ENCODE assay signal across 25 mouse cellular contexts in the genomic region with DNA sequence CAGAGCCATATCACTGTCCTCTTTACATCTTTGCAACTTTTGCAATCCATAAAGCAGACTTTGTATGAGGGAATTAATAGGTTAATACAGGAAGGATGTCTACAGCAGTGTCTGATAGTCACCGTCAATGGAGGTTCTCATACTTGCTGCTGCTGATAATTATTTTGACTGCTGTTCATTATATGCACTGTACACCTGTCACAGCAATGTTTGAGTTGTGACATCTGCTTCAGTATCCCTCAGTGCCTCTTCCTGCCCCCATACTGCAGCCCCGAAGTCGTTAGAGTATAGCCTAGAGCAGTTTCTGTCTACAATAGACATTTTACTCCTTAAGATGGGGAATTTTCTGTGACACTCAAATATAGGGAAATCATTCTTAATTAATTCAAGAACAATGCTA.
DNase-seq lines count a peak whose midpoint lies in the region; ATAC-seq and TF ChIP-seq lines count a peak whose summit lies in the region.
"Had no signal": no experiment of that assay in that cellular context is flagged by ENCODE, and none has a peak within 500 bp of the region (broad histone marks: within the 10 kb centered on the region; RNA-seq: fewer than 3 reads in every experiment).

No protein-coding gene starts in this region.

- 62% methylated on average over 3 of the region's 3 CpGs for WGBS in midbrain, embryonic 14.5 days
- WGBS in midbrain, embryonic 11.5 days, result 90% methylated on average over 3 of the region's 3 CpGs
- WGBS in midbrain, embryonic 16.5 days, result 65% methylated on average over 3 of the region's 3 CpGs
- 56% methylated on average over 3 of the region's 3 CpGs for WGBS in midbrain, postnatal 0 days

- TF ChIP-seq CTCF in midbrain, postnatal 0 days (IDR thresholded peaks at IDR 0.05), result no peak
- no peak for TF ChIP-seq CTCF in brain, embryonic 14.5 days (IDR thresholded peaks at IDR 0.05; ENCODE audit: borderline replicate concordance, extremely low read depth, insufficient read depth, insufficient read length)

- H3K9ac ChIP-seq in midbrain, embryonic 14.5 days (replicated peaks; ENCODE audit: low read length), result no peak overlapping the region
- H3K9ac ChIP-seq in midbrain, embryonic 11.5 days (ENCODE audit: low read length), result no peak overlapping the region
- H3K9ac ChIP-seq in midbrain, embryonic 16.5 days (ENCODE audit: low read depth, low read length), result no peak overlapping the region
- H3K9ac ChIP-seq in midbrain, postnatal 0 days (replicated peaks; ENCODE audit: low read length, poor library complexity, severe bottlenecking), result no peak overlapping the region
- H3K9ac ChIP-seq: embryonic facial prominence, embryonic 13.5 days; embryonic facial prominence, embryonic 15.5 days; forebrain, embryonic 12.5 days had no signal

- H3K4me2 ChIP-seq in midbrain, embryonic 14.5 days (ENCODE audit: low read length), result no peak overlapping the region
- no peak overlapping the region for H3K4me2 ChIP-seq in midbrain, embryonic 11.5 days
- H3K4me2 ChIP-seq in midbrain, embryonic 16.5 days (ENCODE audit: low read length), result no peak overlapping the region
- H3K4me2 ChIP-seq in midbrain, postnatal 0 days (ENCODE audit: low read depth, low read length, poor library complexity, severe bottlenecking), result no peak overlapping the region
- H3K4me2 ChIP-seq: embryonic facial prominence, embryonic 13.5 days; embryonic facial prominence, embryonic 15.5 days; forebrain, embryonic 12.5 days had no signal

- no peaks in the 10 kb centered on the region for H3K9me3 ChIP-seq in midbrain, embryonic 14.5 days (ENCODE audit: control insufficient read depth, low read length)
- H3K9me3 ChIP-seq in midbrain, embryonic 11.5 days (ENCODE audit: control insufficient read depth, low read length), result no peaks in the 10 kb centered on the region
- no peaks in the 10 kb centered on the region for H3K9me3 ChIP-seq in midbrain, embryonic 16.5 days (replicated peaks; ENCODE audit: control insufficient read depth, low read length, poor library complexity, severe bottlenecking)
- no peaks in the 10 kb centered on the region for H3K9me3 ChIP-seq in midbrain, postnatal 0 days (ENCODE audit: low read length)
- H3K9me3 ChIP-seq: embryonic facial prominence, embryonic 13.5 days; embryonic facial prominence, embryonic 15.5 days; forebrain, embryonic 10.5 days; forebrain, embryonic 12.5 days had no signal

- DNase-seq in midbrain, embryonic 14.5 days, result peak; percentile 31
- no peak for DNase-seq in midbrain, embryonic 11.5 days (ENCODE audit: low spot score, missing footprints)
- no peak for DNase-seq in midbrain, postnatal 0 days (ENCODE audit: low spot score)
- peak; percentile 42 for DNase-seq in brain, embryonic 14.5 days (ENCODE audit: low read depth)
- DNase-seq: adrenal gland, adult 8-10 months; adrenal gland, postnatal 14 days; adrenal gland, postnatal 36 days; B cell, adult 2 months; cerebellum, adult 11 months; cerebellum, adult 18-20 months; cerebellum, adult 8-10 months; cerebellum, adult 9-11 months; cerebellum, postnatal 36 days; embryo, embryonic 11 days had no signal

- no peak for ATAC-seq in midbrain, embryonic 14.5 days (ENCODE audit: low FRiP score, low TSS enrichment)
- no peak for ATAC-seq in midbrain, embryonic 11.5 days (ENCODE audit: low FRiP score)
- ATAC-seq in midbrain, embryonic 16.5 days, result peak; percentile 83
- no peak; the same call in 1 of the 2 replicates for ATAC-seq in midbrain, postnatal 0 days (ENCODE audit: low FRiP score)
- ATAC-seq: activated CD4-positive, CD25-positive, alpha-beta regulatory T cell, adult 4 months; CD4-positive, CD25-positive, alpha-beta regulatory T cell, adult 4 months; forebrain, embryonic 14.5 days; Patski had no signal

- H3K36me3 ChIP-seq in midbrain, embryonic 14.5 days (ENCODE audit: control insufficient read depth, insufficient read depth, low read length), result no peaks in the 10 kb centered on the region
- H3K36me3 ChIP-seq in midbrain, embryonic 11.5 days (ENCODE audit: control insufficient read depth, insufficient read depth, low read length), result no peaks in the 10 kb centered on the region
- no peaks in the 10 kb centered on the region for H3K36me3 ChIP-seq in midbrain, embryonic 16.5 days (ENCODE audit: control insufficient read depth, insufficient read depth, low read length)
- H3K36me3 ChIP-seq in midbrain, postnatal 0 days (ENCODE audit: insufficient read depth, low read length), result no peaks in the 10 kb centered on the region
- H3K36me3 ChIP-seq: embryonic facial prominence, embryonic 13.5 days; embryonic facial prominence, embryonic 15.5 days; forebrain, embryonic 10.5 days; forebrain, embryonic 12.5 days; G1E had no signal

- H3K4me1 ChIP-seq in midbrain, embryonic 14.5 days (ENCODE audit: control insufficient read depth, insufficient read depth, low read length), result no peaks in the 10 kb centered on the region
- no peaks in the 10 kb centered on the region for H3K4me1 ChIP-seq in midbrain, embryonic 11.5 days (ENCODE audit: control insufficient read depth, insufficient read depth, low read length)
- peaks cover 2% of the 10 kb centered on the region; the same call in 1 of the 2 replicates for H3K4me1 ChIP-seq in midbrain, embryonic 16.5 days (ENCODE audit: control insufficient read depth, insufficient read depth, low read length)
- no peaks in the 10 kb centered on the region for H3K4me1 ChIP-seq in midbrain, postnatal 0 days (ENCODE audit: insufficient read depth, low read length)
- H3K4me1 ChIP-seq: embryonic facial prominence, embryonic 13.5 days; embryonic facial prominence, embryonic 15.5 days; forebrain, embryonic 10.5 days; forebrain, embryonic 12.5 days had no signal

- no peak overlapping the region for H3K27ac ChIP-seq in midbrain, embryonic 14.5 days (replicated peaks; ENCODE audit: low read depth, low read length)
- H3K27ac ChIP-seq in midbrain, embryonic 11.5 days (ENCODE audit: low read depth, low read length), result no peak overlapping the region
- no peak overlapping the region for H3K27ac ChIP-seq in midbrain, embryonic 16.5 days (ENCODE audit: low read length)
- H3K27ac ChIP-seq in midbrain, postnatal 0 days (ENCODE audit: low read depth, low read length), result no peak overlapping the region
- H3K27ac ChIP-seq: embryonic facial prominence, embryonic 13.5 days; embryonic facial prominence, embryonic 15.5 days; forebrain, embryonic 10.5 days; forebrain, embryonic 12.5 days had no signal

- no peaks in the 10 kb centered on the region for H3K27me3 ChIP-seq in midbrain, embryonic 14.5 days (ENCODE audit: control insufficient read depth, insufficient read depth, low read length)
- no peaks in the 10 kb centered on the region for H3K27me3 ChIP-seq in midbrain, embryonic 11.5 days (ENCODE audit: control insufficient read depth, insufficient read depth, low read length)
- H3K27me3 ChIP-seq in midbrain, embryonic 16.5 days (ENCODE audit: control insufficient read depth, insufficient read depth, low read depth, low read length), result no peaks in the 10 kb centered on the region
- no peaks in the 10 kb centered on the region for H3K27me3 ChIP-seq in midbrain, postnatal 0 days (ENCODE audit: insufficient read depth, low read length)
- H3K27me3 ChIP-seq: embryonic facial prominence, embryonic 13.5 days; embryonic facial prominence, embryonic 15.5 days; forebrain, embryonic 12.5 days; Patski had no signal

- H3K4me3 ChIP-seq in midbrain, embryonic 14.5 days (replicated peaks; ENCODE audit: low read depth, low read length), result no peak overlapping the region
- H3K4me3 ChIP-seq in midbrain, embryonic 11.5 days (ENCODE audit: low read depth, low read length), result no peak overlapping the region
- H3K4me3 ChIP-seq in midbrain, embryonic 16.5 days (ENCODE audit: low read depth, low read length), result no peak overlapping the region
- no peak overlapping the region for H3K4me3 ChIP-seq in midbrain, postnatal 0 days (ENCODE audit: low read depth, low read length)
- H3K4me3 ChIP-seq: embryonic facial prominence, embryonic 13.5 days; embryonic facial prominence, embryonic 15.5 days; erythroblast, embryonic 14.5 days; forebrain, embryonic 10.5 days; forebrain, embryonic 12.5 days had no signal

- no peak for TF ChIP-seq POLR2A in brain, embryonic 14.5 days (IDR thresholded peaks at IDR 0.05; ENCODE audit: borderline replicate concordance, extremely low read depth, insufficient read depth, insufficient read length, poor library complexity, severe bottlenecking)

Comparison
In these comparisons a context has a peak if more than half of its experiments do, and no peak if none do; other contexts are left out.
1. DNase-seq: peak in midbrain, embryonic 14.5 days (single experiment) and brain, embryonic 14.5 days (single experiment); none in midbrain, embryonic 11.5 days (single experiment) and midbrain, postnatal 0 days (single experiment).